Mouse (Mus musculus): ENCODE data around the gene Mprip. TPM values are rescaled to one million over a fixed set of nuclear protein-coding genes. Genes with fewer than 3 reads are reported as not detected.

Gene Mprip
- total RNA-seq, 2 experiments from 2014 or later: 94.7 to 120 TPM

- intact Hi-C loops (cut with DNase I; ENCODE audit: low total_unique reads): no loop called here
- no peak for DNase-seq
These were observed 119.1 kb downstream of the Mprip start for GRCm38 (mm10) chr11:59780241-59780640.

DNA sequence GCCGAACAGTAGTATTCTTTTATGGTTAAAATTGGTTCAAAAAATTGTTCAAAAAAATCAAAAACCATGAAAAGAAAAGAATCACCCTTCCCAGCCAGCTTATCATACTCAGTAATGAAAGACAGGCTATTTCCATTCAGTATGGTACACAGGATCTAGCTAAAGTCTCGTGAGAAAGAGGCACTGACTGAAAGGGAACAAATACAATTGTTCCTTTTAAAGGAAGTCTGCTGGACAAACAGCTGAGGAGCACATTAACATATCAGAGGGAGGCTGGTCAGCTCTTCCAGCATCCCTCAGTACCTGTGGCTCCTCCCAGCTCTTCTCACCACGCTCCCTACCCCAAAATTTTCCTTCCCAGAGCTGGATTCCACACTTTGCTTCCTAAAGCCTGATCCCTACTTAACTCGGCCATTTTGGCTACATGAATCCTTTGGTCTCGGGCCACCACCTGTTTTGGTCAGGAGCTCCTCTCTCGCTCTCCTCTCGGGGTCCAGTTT is 121.0 kb downstream of the Mprip start:
- DNase-seq: no peak
- intact Hi-C loops (cut with DNase I; ENCODE audit: low total_unique reads): no loop called here

GRCm38 (mm10) chr11:59783591-59783990 is 122.5 kb downstream of the Mprip start:
- no peak for DNase-seq
- intact Hi-C loops (cut with DNase I; ENCODE audit: low total_unique reads): no loop called here

GRCm38 (mm10) chr11:59786444-59787198 is 125.5 kb downstream of the Mprip start:
- intact Hi-C loops (cut with DNase I; ENCODE audit: low total_unique reads): no loop called here
- DNase-seq: no peak

DNA sequence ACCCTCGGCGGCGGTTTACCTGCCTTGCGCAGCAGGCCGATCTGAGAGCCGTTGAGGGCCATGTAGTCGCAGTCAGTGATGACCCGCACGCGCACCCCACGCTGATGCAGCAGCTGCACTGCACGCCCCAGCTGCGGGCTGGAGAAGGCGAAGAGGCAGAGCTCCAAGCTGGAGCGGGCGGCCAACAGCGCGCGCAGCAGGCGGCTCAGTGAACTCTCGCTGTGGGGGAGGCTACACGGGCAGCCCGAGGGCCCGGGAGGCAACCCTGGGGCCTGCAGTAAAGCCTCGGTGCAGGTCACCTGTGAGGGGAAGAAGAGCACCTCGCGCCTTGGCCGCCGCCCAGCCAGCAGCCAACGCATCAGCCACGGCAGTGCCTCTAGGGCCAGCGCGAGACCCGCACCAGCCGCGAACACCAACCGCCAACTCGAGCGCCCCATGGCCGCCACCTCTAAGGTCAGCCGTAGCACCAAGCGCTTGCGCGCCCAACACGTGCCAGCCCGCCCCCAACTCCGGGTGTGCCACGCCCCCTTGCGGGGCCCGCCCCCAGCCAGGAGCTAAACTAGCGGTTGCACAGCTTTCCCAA is 126.2 kb downstream of the Mprip start, which contains the start of gene Pld6:
Gene Pld6 (minus strand): TSS at position 447 of the 583 bp plus-strand sequence.
- intact Hi-C loops (cut with DNase I; ENCODE audit: low total_unique reads): no loop called here
- DNase-seq: peak; percentile 70

DNA sequence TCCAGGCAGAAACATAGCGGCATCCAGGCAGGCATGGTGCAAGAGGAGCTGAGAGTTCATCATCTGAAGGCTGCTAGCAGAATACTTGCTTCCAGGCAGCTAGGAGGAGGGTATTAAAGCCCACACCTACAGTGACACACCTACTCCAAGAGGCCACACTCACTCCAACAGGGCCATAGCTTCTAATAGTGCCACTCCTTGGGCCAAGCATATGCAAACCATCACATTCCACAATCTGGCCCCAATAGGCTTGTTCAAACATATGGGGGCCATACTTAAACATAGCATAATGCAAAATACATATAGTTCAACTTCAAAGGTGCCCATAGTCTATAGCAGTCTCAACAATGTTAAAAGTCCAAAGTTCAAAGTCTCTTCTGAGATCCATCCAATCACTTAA is 128.2 kb downstream of the Mprip start:
- DNase-seq: no peak
- intact Hi-C loops (cut with DNase I; ENCODE audit: low total_unique reads): no loop called here

GRCm38 (mm10) chr11:59793390-59793789 is 132.3 kb downstream of the Mprip start:
- DNase-seq: no peak
- intact Hi-C loops (cut with DNase I; ENCODE audit: low total_unique reads): no loop called here

DNA sequence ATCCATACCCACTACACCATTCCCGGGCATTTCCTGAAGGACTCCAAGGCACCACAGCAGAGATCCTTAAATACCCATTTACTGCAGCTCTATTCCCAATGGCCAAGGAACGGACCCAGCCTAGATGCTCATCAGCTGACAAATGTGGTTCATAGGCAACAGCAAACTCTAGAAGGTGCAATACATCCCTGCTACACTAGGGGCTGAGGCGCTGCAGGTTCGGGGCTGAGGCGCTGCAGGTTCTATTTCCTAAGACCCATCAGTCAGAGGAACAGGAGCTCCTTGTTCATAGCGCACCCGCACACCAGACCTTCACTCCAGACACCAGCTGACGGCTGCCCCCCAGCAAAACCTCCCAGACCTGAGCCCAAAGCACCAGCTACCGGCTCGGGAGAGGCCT is 139.3 kb downstream of the Mprip start:
- no peak for DNase-seq
- intact Hi-C loops (cut with DNase I; ENCODE audit: low total_unique reads): no loop called here

DNA sequence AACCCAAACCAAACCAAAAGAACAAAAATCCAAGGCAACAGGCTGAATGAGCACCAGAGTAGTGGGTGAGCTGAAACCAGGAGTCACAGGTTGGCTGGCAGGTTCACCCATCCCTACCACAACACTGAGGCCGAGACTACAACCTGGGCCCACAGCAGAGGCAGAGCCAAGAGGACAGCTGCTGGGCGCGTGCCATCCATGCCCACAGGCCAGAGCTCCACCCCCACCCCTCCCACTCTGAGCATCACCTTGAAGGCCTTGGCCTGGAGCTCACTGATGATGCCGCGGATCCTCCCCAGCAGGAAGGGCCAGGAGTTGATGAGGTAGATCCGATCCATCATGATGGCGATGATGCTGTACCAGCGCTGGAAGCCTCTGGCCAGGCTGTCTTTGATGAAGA is 140.8 kb downstream of the Mprip start:
- no peak for DNase-seq
- intact Hi-C loops (cut with DNase I; ENCODE audit: low total_unique reads): no loop called here

DNA sequence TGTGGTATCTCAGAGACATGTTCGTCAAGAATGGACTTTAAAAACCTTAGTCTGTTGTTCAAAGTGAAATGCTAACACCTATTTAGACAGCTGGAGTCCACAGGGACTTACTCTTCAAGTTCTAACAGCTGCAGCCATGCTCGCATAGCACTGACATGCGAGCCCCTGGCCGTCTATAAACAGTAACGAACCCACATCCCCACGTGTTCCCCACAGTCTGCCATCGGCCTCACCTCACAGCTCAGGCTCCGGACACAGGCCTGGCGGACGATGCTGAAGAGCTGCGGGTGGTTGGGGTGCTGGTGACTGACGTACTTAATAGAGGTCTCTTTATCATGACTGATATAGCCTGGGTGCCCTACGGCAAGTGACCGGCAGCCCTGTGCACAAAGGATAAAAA is 142.4 kb downstream of the Mprip start:
- DNase-seq: no peak
- intact Hi-C loops (cut with DNase I; ENCODE audit: low total_unique reads): no loop called here

DNA sequence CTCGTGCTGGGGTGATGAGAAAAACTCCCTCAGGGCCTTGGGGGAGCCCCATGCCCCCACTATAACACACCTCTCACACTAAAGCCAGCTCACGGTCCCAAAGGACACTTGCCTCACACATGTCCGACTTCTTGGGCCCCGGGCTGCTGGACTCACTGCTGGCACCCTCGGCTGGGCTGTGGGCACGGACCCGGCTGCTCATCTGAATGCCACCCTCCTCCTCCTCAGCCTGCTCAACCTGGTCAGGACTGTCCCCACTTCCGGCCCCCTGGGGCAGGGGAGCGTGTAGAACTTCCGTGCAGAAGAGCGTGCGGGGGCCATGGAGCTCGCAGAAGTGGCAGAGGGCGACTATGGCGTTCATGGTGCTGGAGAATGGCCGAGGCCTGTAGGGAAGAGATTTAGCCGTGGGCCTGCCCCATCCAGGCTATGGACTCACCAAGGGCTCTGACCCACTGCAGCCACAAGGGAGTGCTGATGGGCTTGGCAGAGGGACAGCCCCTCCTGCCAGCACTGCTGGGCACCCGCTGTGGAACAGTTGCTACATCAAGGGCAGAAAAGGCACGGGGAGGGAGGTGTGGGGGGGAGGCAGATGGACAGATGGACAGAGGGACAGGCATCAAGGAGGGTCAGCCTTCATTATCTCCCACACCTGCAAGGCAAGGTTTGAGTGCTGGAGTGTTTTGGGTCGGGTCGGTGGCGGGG is 143.5 kb downstream of the Mprip start:
- DNase-seq: peak; percentile 69
- intact Hi-C loops (cut with DNase I; ENCODE audit: low total_unique reads): no loop called here

DNA sequence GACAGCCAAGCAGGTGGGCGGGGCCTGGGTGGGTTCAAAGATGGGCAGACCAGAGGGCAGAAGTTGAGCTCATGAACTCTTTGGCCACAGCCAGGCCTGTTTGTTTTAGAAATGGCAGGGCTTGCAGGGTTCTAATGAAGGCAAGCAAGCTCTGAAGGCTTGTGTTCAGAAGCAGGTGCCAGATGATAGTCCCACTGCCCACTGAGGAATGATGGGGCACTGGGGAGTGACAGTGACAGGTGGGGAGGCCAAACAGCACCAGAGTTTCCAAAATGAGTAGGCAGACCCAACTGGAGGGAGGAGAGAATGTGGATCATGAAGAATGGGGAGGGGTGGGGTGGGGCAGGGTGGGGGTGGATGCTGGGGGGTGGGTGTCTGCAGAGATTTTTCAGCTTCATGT is 144.2 kb downstream of the Mprip start:
- no peak for DNase-seq
- intact Hi-C loops (cut with DNase I; ENCODE audit: low total_unique reads): no loop called here

- no peak for DNase-seq
- intact Hi-C loops (cut with DNase I; ENCODE audit: low total_unique reads): no loop called here
These were observed 144.6 kb downstream of the Mprip start for GRCm38 (mm10) chr11:59805656-59806055.

- DNase-seq: no peak
- intact Hi-C loops (cut with DNase I; ENCODE audit: low total_unique reads): no loop called here
These were observed 147.3 kb downstream of the Mprip start for GRCm38 (mm10) chr11:59808170-59808960.

GRCm38 (mm10) chr11:59809071-59809669 is 148.1 kb downstream of the Mprip start:
- DNase-seq: no peak
- intact Hi-C loops (cut with DNase I; ENCODE audit: low total_unique reads): no loop called here

- DNase-seq: peak; percentile 84
- intact Hi-C loops (cut with DNase I; ENCODE audit: low total_unique reads): no loop called here
These were observed 148.8 kb downstream of the Mprip start, which contains the start of gene Flcn for GRCm38 (mm10) chr11:59809670-59810474. TSS of gene Flcn (minus strand) at chr11:59810016.

- no peak for DNase-seq
- intact Hi-C loops (cut with DNase I; ENCODE audit: low total_unique reads): no loop called here
These were observed 149.5 kb downstream of the Mprip start for GRCm38 (mm10) chr11:59810480-59811158.

- intact Hi-C loops (cut with DNase I; ENCODE audit: low total_unique reads): no loop called here
These were observed 150.1 kb downstream of the Mprip start for GRCm38 (mm10) chr11:59811211-59811610.

More at GRCm38 (mm10) chr11:59811211-59811610, 150.1 kb downstream of the Mprip start:
- DNase-seq: no peak

Measured in gastrocnemius, postnatal 14 days (tissue).